8 mouse cellular contexts compared by ENCODE assay signal in the genomic region with DNA sequence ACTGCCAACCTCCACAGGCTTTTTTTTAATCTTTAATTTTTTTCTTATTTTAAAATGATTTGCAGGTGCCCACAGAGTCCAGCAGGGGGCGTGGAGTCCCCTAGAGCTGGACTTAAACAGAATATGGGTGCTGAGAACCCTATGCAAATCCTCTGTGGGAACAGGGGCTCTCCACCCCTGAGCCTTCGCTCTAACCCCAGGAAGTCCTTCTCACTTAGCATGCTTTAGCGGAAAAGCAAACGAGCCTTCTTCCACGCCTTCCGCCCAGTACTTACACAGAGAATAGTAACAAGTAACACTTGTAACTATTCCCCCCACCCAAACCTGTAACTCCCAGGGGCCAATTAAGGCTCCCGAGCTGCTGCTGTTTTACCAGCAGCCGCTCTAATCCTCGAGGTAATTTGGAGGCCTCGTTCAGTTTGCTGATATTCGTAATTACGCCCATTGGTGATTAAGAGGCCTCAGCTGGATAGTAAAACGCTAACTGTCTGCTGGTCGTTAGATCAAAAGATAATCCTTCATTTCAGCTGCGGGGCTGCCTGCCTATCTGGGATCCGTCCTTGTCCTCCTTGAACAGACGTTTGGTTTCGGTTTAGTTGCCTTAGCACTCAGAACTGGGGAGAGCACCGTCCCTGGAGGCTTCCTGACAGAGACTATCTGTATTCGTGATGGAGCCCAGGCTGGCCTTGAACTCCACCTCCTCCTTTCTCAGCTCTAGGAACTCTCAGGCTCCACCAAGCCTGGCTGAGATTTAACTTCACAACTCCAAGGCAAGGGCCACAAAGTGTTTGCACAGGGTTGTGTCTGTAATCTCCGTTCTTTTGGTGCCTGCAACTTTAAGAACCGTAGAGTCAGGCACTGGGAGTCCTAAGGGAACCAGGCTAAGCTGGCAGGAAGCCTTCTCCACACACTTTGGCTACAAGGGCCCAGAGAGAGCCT. TPM values are rescaled to one million over a fixed set of nuclear protein-coding genes. Genes with fewer than 3 reads are reported as not detected.
DNase-seq lines count a peak whose midpoint lies in the region; ATAC-seq and TF ChIP-seq lines count a peak whose summit lies in the region.

No protein-coding gene starts in this region.

- H3K27me3 ChIP-seq in cerebellum, adult 2 months (ENCODE audit: control insufficient read depth, insufficient read depth, low read length): no peaks in the 10 kb centered on the region; the same call in 1 of the 2 replicates
- 0 out of 2 replicates have a peak, but pooled peaks cover 5% of the 10 kb centered on the region for H3K27me3 ChIP-seq in liver, embryonic 15.5 days

- H3K9ac ChIP-seq in liver, embryonic 15.5 days: no peak overlapping the region

- TF ChIP-seq POLR2A in cerebellum, adult 2 months (IDR thresholded peaks at IDR 0.05; ENCODE audit: borderline replicate concordance, insufficient read depth, low read length): no peak

- 51% methylated on average over 22 of the region's 22 CpGs for WGBS in cerebellum, adult 2 months
- 19% methylated on average over 22 of the region's 22 CpGs for WGBS in liver, embryonic 15.5 days (ENCODE audit: insufficient replicate concordance)

- no peak overlapping the region for H3K27ac ChIP-seq in cerebellum, adult 2 months (ENCODE audit: insufficient read depth, low read length)
- H3K27ac ChIP-seq in liver, embryonic 15.5 days (replicated peaks): no peak overlapping the region

- H3K36me3 ChIP-seq in liver, embryonic 15.5 days (replicated peaks): no peaks in the 10 kb centered on the region

- H3K4me2 ChIP-seq in liver, embryonic 15.5 days: peak overlapping the region; percentile 34

- H3K4me1 ChIP-seq in cerebellum, adult 2 months (ENCODE audit: control insufficient read depth, insufficient read depth, low read length): no peaks in the 10 kb centered on the region
- 0 out of 2 replicates have a peak, but pooled peaks cover 5% of the 10 kb centered on the region for H3K4me1 ChIP-seq in liver, embryonic 15.5 days (replicated peaks)

- H3K4me3 ChIP-seq in cerebellum, adult 2 months (replicated peaks; ENCODE audit: insufficient read depth, low read depth, low read length): no peak overlapping the region
- no peak overlapping the region for H3K4me3 ChIP-seq in liver, embryonic 15.5 days (replicated peaks)

- H3K9me3 ChIP-seq in liver, embryonic 15.5 days (replicated peaks): no peaks in the 10 kb centered on the region

- TF ChIP-seq CTCF in cerebellum, adult 2 months (IDR thresholded peaks at IDR 0.05; ENCODE audit: borderline replicate concordance, insufficient read depth, low read depth, low read length): peak; percentile 7; the same call in 1 of the 2 replicates

- no peak for ATAC-seq in cerebellum, adult (ENCODE audit: insufficient number of reproducible peaks, low FRiP score, low TSS enrichment)
- no peak for ATAC-seq in liver, embryonic 15.5 days (ENCODE audit: insufficient read depth)
- no peak for ATAC-seq in monocyte, adult 5-6 weeks (replicated peaks; ENCODE audit: insufficient number of reproducible peaks, low FRiP score, low TSS enrichment, poor library complexity, severe bottlenecking)

- DNase-seq in cerebellum, adult 2 months: no peak
- peak; percentile 55 for DNase-seq in ovary, adult 18-20 months (ENCODE audit: low spot score)
- DNase-seq in ovary, postnatal 14 days (ENCODE audit: low spot score): no peak
- DNase-seq in heart, adult 9 months (ENCODE audit: low spot score in 2 of 2): peak; percentile 45 to 51
- no peak for DNase-seq in frontal cortex, adult 2 months (ENCODE audit: extremely low spot score in 1 of 2, low spot score in 1 of 2)

RNA-seq across cellular contexts. Expression of gene Myo1h, which starts 8.0 kb away (rescaled TPM):
- polyA plus RNA-seq in cerebellum, adult 2 months (2012; rRNA removed): 0.67 and 0.69 TPM in 2 replicates
- polyA plus RNA-seq in liver, embryonic 15.5 days (2015; fragmentation: Nextera tagmentation; extraction: Ambion mirVana): 0.40 and 0.62 TPM in 2 replicates
- 2.3 to 8.7 TPM (median 4.6 TPM) in 3 replicates for total RNA-seq in monocyte, adult 5-6 weeks (2017)
- polyA plus RNA-seq in frontal cortex, adult 2 months (2012; rRNA removed): 2.2 and 2.4 TPM in 2 replicates

RNA-seq across cellular contexts. Expression of gene Foxn4, which starts 23.4 kb away (rescaled TPM):
- not detected in 2 replicates for polyA plus RNA-seq in cerebellum, adult 2 months (2012; rRNA removed)
- not detected in 2 replicates for polyA plus RNA-seq in liver, embryonic 15.5 days (2015; fragmentation: Nextera tagmentation; extraction: Ambion mirVana)
- total RNA-seq in monocyte, adult 5-6 weeks (2017): not detected in 3 replicates
- polyA plus RNA-seq in frontal cortex, adult 2 months (2012; rRNA removed): not detected in 2 replicates

Comparison
In these comparisons a context has a peak if more than half of its experiments do, and no peak if none do; other contexts are left out.
1. DNase-seq: peak in ovary, adult 18-20 months (single experiment) and heart, adult 9 months (2 of 2); none in cerebellum, adult 2 months (0 of 2), ovary, postnatal 14 days (single experiment) and frontal cortex, adult 2 months (0 of 2).